Mouse (Mus musculus): ENCODE data around the gene Dock1. TPM values are rescaled to one million over a fixed set of nuclear protein-coding genes. Genes with fewer than 3 reads are reported as not detected.

The Dock1 gene
- 10 to 100 TPM; 25.0 to 26.1 TPM for total RNA-seq (2021)
- long read RNA-seq, full-length matches to known transcripts = 16 of 30 reads
- long read RNA-seq, partial matches to known transcripts = 7 of 30 reads
- long read RNA-seq, other reads (novel, unspliced or antisense) = 7 of 30 reads

- peak; percentile 23 to 55 for DNase-seq (ENCODE audit: low spot score in 2 of 2)
Observed at GRCm38 (mm10) chr7:134670312-134671002, at the start of gene Dock1. TSS of gene Dock1 (plus strand) at chr7:134670654.

DNA sequence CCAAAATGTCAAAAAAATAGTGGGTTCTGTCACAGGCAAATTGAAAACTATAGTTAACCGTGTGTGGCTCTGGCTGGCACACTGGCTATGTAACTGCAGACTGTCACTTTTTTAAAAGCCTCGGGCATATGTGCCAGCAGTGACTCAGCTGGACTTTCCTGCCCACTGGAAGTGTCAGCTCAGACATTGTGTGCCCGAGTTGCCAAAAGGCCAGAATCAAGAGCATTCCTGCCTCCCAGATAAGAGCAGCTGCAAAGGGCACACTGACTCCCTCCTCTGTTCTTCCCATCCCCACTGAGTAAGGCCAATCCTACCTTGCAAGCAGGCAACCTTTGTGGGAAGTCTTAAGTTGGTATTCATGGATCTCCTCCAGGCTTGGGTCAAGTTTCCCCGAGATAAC, 42.5 kb upstream of the Dock1 start:
- DNase-seq (ENCODE audit: low spot score in 2 of 2) = no peak

GRCm38 (mm10) chr7:134650246-134650830, 20.1 kb upstream of the Dock1 start:
- DNase-seq (ENCODE audit: low spot score in 2 of 2) = no peak

DNA sequence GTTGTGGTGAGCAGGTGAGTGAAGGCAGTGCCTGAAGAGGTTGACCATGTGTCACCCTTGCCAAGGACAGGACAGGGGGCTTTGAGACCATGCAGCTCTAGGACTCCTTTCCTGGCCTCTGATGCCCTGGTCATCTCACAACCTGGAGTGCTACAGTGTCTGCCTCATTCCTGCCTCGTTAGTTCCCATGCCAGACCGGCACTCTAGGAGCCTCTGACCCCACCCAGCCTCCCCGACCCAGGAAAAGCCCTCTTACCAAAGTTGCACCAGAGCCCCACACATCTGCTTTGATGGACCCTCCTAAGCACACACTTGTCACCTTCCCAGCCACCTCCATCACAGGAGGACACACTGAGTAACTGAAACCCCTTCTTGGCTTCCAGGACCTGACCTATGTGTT, 19.4 kb upstream of the Dock1 start:
- no peak for DNase-seq (ENCODE audit: low spot score in 2 of 2)

GRCm38 (mm10) chr7:134663241-134663640, 7.2 kb upstream of the Dock1 start:
- no peak for DNase-seq (ENCODE audit: low spot score in 2 of 2)

GRCm38 (mm10) chr7:134665642-134666282, 4.7 kb upstream of the Dock1 start:
- DNase-seq (ENCODE audit: low spot score in 2 of 2) = no peak

GRCm38 (mm10) chr7:134667271-134667702, 3.2 kb upstream of the Dock1 start:
- no peak for DNase-seq (ENCODE audit: low spot score in 2 of 2)

DNA sequence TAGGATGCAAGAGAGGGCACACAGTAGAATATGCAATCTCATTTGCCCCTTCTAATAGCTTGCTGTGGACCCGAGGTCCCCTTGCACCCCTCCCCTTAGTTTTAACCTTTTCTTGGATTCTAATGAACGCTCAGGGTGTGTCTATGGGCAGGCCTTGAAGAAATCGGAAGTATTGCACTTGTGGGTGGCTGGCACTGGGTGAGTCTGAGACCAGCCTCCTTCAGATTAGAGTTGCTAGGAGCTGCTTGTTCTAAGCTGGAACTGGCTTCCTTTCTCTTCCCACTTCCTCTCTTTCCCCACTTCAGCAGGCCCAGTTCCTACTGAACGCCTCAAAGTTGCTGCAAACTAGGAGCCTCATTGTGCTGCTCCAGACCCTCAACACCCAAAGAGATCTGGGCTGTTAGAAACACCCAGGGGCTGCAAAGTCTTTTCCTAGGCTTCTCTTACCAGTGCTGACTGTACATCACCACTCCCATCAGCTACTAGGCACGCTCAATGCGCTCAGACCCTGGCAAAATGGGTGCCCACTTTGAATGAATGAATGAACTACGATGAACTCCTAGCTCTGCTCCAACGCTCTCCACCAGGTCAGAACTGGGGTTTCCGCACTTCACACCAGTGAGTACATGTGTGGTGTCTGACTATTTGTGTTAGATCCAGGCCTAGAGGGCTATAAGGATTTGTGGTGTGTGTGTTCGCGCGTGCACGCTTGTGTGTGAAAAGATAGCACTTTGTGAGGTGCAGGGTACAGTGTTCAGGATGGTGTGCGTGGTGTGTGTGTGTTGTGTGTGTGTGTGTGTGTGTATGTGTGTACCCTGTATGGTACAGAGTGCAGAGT, 761 bp upstream of the Dock1 start:
- DNase-seq (ENCODE audit: low spot score in 2 of 2) = no peak

DNA sequence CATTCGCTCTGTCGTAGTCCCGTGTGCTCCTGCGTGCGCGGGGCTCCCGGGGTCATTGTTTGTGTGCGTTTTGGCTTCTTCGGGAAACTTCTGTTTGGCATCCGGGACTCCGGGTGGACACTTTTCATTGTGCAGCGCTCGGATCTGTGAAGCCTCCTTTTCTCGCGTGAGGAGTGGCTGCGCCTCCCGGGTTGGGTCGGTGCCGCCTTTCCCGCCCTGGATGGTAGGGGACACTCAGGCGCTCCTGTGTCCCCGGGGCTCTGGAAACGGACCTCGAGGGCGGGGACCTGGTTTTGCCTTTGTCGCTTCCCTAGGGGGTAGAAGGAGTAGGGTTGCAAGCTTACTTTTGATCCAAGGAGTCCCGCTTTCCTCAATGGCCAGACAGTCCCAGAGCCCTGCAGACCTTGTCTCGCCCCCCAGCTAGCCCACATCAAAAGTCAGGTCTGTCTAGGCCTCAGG, 578 bp downstream of the Dock1 start:
- DNase-seq (ENCODE audit: low spot score in 2 of 2) = peak in 1 of 2 experiments; percentile 19

GRCm38 (mm10) chr7:134671467-134671901, 1.0 kb downstream of the Dock1 start:
- no peak for DNase-seq (ENCODE audit: low spot score in 2 of 2)

- DNase-seq (ENCODE audit: low spot score in 2 of 2) = no peak
Observed at GRCm38 (mm10) chr7:134673135-134673534, 2.7 kb downstream of the Dock1 start.

DNA sequence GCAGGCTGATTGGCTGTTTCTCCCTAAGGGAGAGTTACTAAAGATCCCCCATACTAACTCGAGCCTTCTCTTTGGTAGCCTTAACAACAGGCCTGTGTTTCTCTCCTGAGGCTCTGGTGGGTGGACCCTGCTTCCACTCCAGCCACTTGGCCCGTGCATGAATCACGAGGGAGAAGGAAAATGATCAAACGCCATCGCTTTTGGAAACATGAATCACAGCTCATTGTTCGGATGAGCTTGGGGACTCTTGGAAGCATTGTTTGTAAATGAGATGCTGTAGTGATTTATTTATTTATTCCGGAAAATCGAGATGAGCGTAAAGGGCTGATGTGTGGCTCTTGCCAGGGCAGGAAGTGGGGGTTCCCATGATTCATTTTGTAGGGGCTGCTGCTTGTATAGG, 3.5 kb downstream of the Dock1 start:
- DNase-seq (ENCODE audit: low spot score in 2 of 2) = peak; percentile 27 to 53

GRCm38 (mm10) chr7:134677852-134678251, 7.4 kb downstream of the Dock1 start:
- DNase-seq (ENCODE audit: low spot score in 2 of 2) = no peak

- DNase-seq (ENCODE audit: low spot score in 2 of 2) = no peak
Observed at GRCm38 (mm10) chr7:134679314-134680158, 9.1 kb downstream of the Dock1 start.

DNA sequence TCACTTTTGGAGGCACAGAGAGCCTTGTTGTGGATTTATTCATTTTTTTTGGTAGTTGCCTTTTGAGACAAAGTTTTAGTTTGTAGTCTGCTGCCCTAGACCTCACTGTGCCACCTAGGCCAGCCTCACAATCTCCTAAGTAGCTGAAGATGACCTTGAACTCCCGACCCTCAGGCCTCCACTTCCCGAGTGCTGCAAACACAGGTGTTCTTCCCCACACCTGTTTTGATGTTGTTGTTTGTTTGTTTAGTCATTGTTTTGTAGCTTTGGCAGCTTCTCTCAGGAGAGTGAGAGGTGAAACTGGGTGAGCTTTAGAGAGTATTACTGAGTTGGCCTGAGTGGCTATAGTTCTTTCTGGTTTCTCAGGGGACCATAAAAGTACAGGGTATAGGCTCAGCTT, 9.7 kb downstream of the Dock1 start:
- DNase-seq (ENCODE audit: low spot score in 2 of 2) = no peak

DNA sequence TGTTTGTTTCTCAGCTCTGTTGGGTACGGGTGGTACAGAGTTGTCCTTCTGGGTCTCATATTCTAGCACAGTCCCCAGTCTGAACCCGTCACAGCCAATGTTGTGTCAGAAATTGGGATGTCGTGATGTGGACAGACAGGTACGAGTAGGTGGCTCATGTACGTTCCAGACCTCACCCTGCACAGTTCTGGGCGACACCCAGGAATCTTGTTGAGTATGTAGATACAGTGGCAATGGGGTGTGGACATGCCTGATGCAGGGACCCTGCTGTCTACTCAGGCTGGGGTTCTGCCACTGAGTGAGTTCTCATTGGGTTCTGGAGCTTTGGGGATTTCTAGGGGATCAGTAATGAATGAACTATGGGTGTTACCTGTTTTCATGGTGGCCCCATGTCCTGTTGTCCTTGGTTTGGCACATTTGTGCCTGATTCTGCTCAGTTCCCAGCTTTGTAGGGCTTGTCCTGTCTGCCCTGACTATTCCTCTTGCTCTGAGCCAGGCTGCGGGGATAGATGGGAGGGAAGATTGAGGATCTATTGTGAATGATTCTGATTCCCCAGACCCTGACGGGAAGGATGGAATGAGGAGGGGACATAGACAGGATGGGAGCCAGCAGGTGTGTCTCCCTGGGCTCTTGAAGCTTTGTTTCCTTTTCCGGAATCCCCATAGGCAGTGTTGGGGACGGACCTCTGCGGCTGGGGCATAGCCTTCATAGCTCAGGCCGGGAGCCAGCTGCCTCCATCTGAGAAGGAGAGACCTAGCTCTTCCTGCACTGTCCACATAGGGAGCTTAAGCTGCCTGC, 11.5 kb downstream of the Dock1 start:
- DNase-seq (ENCODE audit: low spot score in 2 of 2) = no peak

DNA sequence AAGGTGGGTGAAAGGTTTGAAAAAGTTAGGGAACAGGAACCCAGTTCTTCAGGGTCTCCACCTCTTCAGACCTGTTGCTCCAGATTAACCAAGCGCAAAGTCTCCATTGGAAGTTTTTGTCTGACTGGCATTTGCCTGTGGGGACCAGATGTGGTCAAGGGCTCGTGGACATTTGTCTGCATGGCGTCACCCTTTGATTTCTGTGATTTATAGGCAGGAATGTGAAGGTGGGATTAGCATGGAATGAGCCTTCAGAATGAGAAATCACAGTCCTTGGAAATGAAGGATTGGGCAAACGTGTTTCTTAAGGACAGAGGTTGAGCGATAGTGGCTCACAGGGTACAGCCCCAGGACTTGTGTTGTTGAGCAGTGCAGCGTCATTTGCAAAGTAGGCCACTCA, 17.9 kb downstream of the Dock1 start:
- DNase-seq (ENCODE audit: low spot score in 2 of 2) = no peak

- DNase-seq (ENCODE audit: low spot score in 2 of 2) = no peak
Observed at GRCm38 (mm10) chr7:134690118-134690517, 19.7 kb downstream of the Dock1 start.

GRCm38 (mm10) chr7:134690806-134691205, 20.4 kb downstream of the Dock1 start:
- no peak for DNase-seq (ENCODE audit: low spot score in 2 of 2)
